Mouse (Mus musculus) CH12.LX (cell line): ENCODE data around the gene Dag1.
A peak's percentile ranks its signal among the peaks of the same experiment; 100 is the strongest.

ENCODE experiments used
- BHLHE40 ChIP-seq: IDR thresholded peaks from 2 replicates; pipeline ENCODE4 v1.6.1; 2011; ENCODE audit warnings: mild to moderate bottlenecking, low read depth, low read length, improper control_type of control experiment
- CTCF ChIP-seq, 2 experiments: IDR thresholded peaks in 1 of 2; conservative IDR thresholded peaks in 1 of 2; 2 replicates each; pipeline ENCODE4 v1.5.1; 2011 to 2012; ENCODE audit warnings: low read depth in 2 of 2, low read length in 2 of 2, improper control_type of control experiment in 1 of 2, inconsistent platforms in 1 of 2, mild to moderate bottlenecking in 1 of 2, moderate library complexity in 1 of 2
- EP300 ChIP-seq: IDR thresholded peaks from 2 replicates; pipeline ENCODE4 v1.6.1; 2011; ENCODE audit warnings: low read length, improper control_type of control experiment
- IRF4 ChIP-seq: IDR thresholded peaks from 2 replicates; pipeline ENCODE4 v1.6.1; 2014; ENCODE audit warnings: low read depth, mild to moderate bottlenecking, inconsistent platforms, low read length, improper control_type of control experiment
- KAT2A ChIP-seq: IDR thresholded peaks from 2 replicates; pipeline ENCODE4 v1.6.1; 2012; ENCODE audit warnings: low read length, improper control_type of control experiment, inconsistent platforms; ENCODE audit not compliant: insufficient replicate concordance
- RCOR1 ChIP-seq: conservative IDR thresholded peaks from 2 replicates; pipeline ENCODE4 v1.6.1; 2012; ENCODE audit warnings: low read depth, mild to moderate bottlenecking, inconsistent platforms, low read length, improper control_type of control experiment
- SIN3A ChIP-seq: IDR thresholded peaks from 2 replicates; pipeline ENCODE4 v1.6.1; 2012; ENCODE audit warnings: low read length, improper control_type of control experiment, inconsistent platforms
- TBP ChIP-seq: conservative IDR thresholded peaks from 2 replicates; pipeline ENCODE4 v1.6.1; 2011; ENCODE audit warnings: low read depth, low read length, improper control_type of control experiment

DNA sequence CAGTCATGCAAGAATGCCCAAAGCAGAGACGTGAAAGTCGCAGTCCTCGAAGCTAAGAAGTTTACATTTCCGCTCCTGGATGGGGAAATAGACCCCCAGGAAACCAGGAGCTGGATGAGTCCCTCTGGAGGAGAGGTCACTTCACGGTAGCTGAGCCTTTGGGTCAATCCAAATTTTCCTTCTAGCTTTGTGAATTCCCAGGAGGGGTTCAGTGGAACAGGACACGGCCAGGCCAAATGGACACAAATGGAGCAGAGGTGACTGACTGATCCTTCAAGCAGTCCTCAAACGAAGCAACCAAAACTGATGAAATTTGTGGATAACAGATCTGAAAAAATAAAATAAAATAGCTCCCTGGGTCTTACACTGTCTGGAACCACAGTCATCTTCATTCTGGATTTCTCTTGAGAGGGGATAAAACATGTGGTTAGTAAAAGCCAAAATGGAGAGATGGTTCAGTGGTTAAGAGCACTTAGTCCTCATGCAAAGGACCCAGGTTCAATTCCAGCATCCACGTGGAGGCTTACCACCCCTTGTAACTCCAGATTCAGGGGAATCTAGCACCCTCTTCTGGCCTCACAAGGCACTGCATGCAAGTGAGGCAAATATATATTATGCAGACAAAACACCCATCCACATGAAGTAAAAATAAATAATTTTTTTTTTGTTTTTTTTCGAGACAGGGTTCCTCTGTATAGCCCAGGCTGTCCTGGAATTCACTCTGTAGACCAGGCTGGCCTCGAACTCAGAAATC is 15.1 kb upstream of the Dag1 start:
- TF ChIP-seq RCOR1: no peak
- TF ChIP-seq TBP: 0 out of 2 replicates have a peak, but pooled peaks have one; percentile 42
- no peak for TF ChIP-seq SIN3A
- peak; percentile 75 to 84 for TF ChIP-seq CTCF (conservative IDR thresholded peaks at IDR 0.05 in 1 of 2, IDR thresholded peaks at IDR 0.05 in 1 of 2; ENCODE audit: low read depth in 2 of 2, low read length in 2 of 2)
- TF ChIP-seq KAT2A: no peak
- TF ChIP-seq EP300: no peak
- no peak for TF ChIP-seq IRF4
- no peak for TF ChIP-seq BHLHE40
